Mouse (Mus musculus) intestine, postnatal 0 days (tissue): ENCODE measurements around the gene Hdac9. TPM values are rescaled to one million over a fixed set of nuclear protein-coding genes. Genes with fewer than 3 reads are reported as not detected.
A peak's percentile ranks its signal among the peaks of the same experiment; 100 is the strongest.

Experiments used
- ATAC-seq: fragments of 200-750 bp; cut with Nextera tagmentation; 2 replicates; pipeline ENCODE4 v1.8.0; 2017; ENCODE audit warnings: mild to moderate bottlenecking, moderate TSS enrichment, moderate library complexity
- H3K27ac ChIP-seq: fragments of 300-500 bp; sonication (generic); 2 replicates; pipeline ENCODE4 v1.5.1; 2014; ENCODE audit warnings: mild to moderate bottlenecking, low read depth, low read length, moderate library complexity
- H3K27me3 ChIP-seq: fragments of 300-500 bp; sonication (generic); replicated peaks from 2 replicates; pipeline ENCODE4 v1.6.1; 2014; ENCODE audit warnings: low read length, mixed read lengths; ENCODE audit not compliant: control insufficient read depth, insufficient read depth
- H3K36me3 ChIP-seq: fragments of 300-500 bp; sonication (generic); 2 replicates; pipeline ENCODE4 v1.6.1; 2014; ENCODE audit warnings: mild to moderate bottlenecking, moderate library complexity; ENCODE audit not compliant: control insufficient read depth, insufficient read depth
- H3K4me1 ChIP-seq: fragments of 300-500 bp; sonication (generic); replicated peaks from 2 replicates; pipeline ENCODE4 v1.6.1; 2014; ENCODE audit warnings: antibody characterized with exemption, low read length, mixed read lengths; ENCODE audit not compliant: control insufficient read depth, insufficient read depth
- H3K4me2 ChIP-seq: fragments of 300-500 bp; sonication (generic); replicated peaks from 2 replicates; pipeline ENCODE4 v1.6.1; 2014; ENCODE audit warnings: low read depth, mild to moderate bottlenecking, moderate library complexity
- H3K4me3 ChIP-seq: fragments of 300-500 bp; sonication (generic); 2 replicates; pipeline ENCODE4 v1.5.1; 2014; ENCODE audit warnings: low read depth, low read length
- H3K9ac ChIP-seq: fragments of 300-500 bp; sonication (generic); 2 replicates; pipeline ENCODE4 v1.6.1; 2014; ENCODE audit warnings: mild to moderate bottlenecking, low read depth, low read length
- H3K9me3 ChIP-seq: fragments of 300-500 bp; sonication (generic); 2 replicates; pipeline ENCODE4 v1.6.1; 2016; ENCODE audit warnings: mixed run types; ENCODE audit not compliant: control insufficient read depth
- CTCF ChIP-seq: sonication (generic); IDR thresholded peaks from 2 replicates; pipeline ENCODE4 v1.5.1; 2016; ENCODE audit warnings: low read depth, mild to moderate bottlenecking, control low read depth, antibody characterized with exemption, moderate library complexity
- WGBS: fragments of 180-500 bp; shearing (Covaris S2); extraction: QIAGEN DNeasy Blood & Tissue Kit; methylation state at CpG from one replicate; pipeline ENCODE4 v1.1.7; 2014; 5-methylcytosine and 5-hydroxymethylcytosine counted together
- polyA plus RNA-seq: library from polyadenylated mRNA; unstranded; fragments of >200 nt; fragmentation: Nextera tagmentation; extraction: Ambion mirVana; gene quantifications from 2 replicates; pipeline ENCODE4 v1.2.1, GENCODE M21; 2015

Hdac9 gene
- polyA plus RNA-seq, 1 experiment from 2014 or later, result 1.4 TPM

GRCm38 (mm10) chr12:34440930-34441329, 476.0 kb downstream of the Hdac9 start:
- Histone ChIP-seq H3K4me3 (no peak overlapping the region), H3K9ac (no peak overlapping the region), H3K27me3 (no peaks in the 10 kb centered on the region), H3K4me2 (no peak overlapping the region), H3K27ac (no peak overlapping the region), H3K36me3 (no peaks in the 10 kb centered on the region), H3K4me1 (no peaks in the 10 kb centered on the region), H3K9me3 (no peaks in the 10 kb centered on the region)
- WGBS, result 38% methylated on average over 8 of the region's 8 CpGs
- TF ChIP-seq CTCF, result no peak
- ATAC-seq, result no peak

DNA sequence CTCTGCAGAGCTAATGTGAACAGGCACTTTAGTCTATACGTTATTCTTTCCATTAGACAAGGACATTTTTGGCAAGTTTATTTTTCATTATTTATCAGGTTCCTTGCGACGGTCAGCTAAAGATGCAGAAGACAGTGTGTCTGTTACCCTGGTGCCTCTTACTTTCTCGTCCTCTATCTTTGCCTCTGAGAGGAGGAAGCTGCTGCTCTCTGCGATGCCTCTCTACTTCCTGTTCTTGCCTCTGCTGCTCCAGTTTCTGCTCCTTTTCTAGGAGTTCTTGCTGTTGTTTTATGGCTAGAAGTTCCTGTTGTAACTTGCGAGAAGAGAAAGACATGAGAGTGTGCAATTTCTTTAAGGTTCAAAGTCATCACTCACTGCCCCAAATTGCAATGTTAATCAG, 484.0 kb downstream of the Hdac9 start:
- TF ChIP-seq CTCF, result no peak
- H3K4me1 ChIP-seq, result no peaks in the 10 kb centered on the region
- no peak overlapping the region; the same call in 1 of the 2 replicates for H3K4me2 ChIP-seq
- WGBS, result 53% methylated on average over 6 of the region's 6 CpGs
- H3K27me3 ChIP-seq, result no peaks in the 10 kb centered on the region
- no peak overlapping the region for H3K9ac ChIP-seq
- ATAC-seq, result no peak
- no peak overlapping the region for H3K4me3 ChIP-seq
- no peaks in the 10 kb centered on the region for H3K36me3 ChIP-seq
- H3K27ac ChIP-seq, result no peak overlapping the region
- H3K9me3 ChIP-seq, result no peaks in the 10 kb centered on the region

- Histone ChIP-seq H3K27ac (no peak overlapping the region), H3K4me2 (no peak overlapping the region; the same call in 1 of the 2 replicates), H3K4me3 (no peak overlapping the region), H3K9ac (no peak overlapping the region), H3K36me3 (no peaks in the 10 kb centered on the region), H3K4me1 (no peaks in the 10 kb centered on the region), H3K9me3 (no peaks in the 10 kb centered on the region), H3K27me3 (no peaks in the 10 kb centered on the region)
- 38% methylated on average over 5 of the region's 5 CpGs for WGBS
- peak; percentile 84 for TF ChIP-seq CTCF
- ATAC-seq, result no peak
These were observed 484.4 kb downstream of the Hdac9 start for GRCm38 (mm10) chr12:34432461-34432860.

DNA sequence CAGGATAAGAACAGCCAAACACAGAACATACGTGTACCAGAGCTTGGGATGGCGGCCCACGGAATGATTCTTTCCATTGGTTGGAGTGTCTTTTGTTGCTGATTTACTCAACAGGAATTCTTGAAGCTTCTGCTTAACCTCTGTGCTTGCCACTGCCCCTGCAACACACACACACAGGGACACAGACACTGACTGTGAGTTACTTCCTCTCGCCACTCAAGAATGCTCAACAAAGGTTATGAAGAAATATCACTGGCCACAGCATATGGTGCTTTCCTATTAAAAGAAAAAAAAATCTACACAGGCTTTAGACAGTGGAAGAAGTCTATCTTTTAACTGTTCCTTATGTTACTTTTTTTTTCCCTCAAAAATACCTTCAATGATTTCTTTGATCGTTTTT, 485.1 kb downstream of the Hdac9 start:
- H3K4me3 ChIP-seq, result no peak overlapping the region
- WGBS, result 80% methylated on average over 5 of the region's 5 CpGs
- no peaks in the 10 kb centered on the region for H3K9me3 ChIP-seq
- no peaks in the 10 kb centered on the region for H3K36me3 ChIP-seq
- no peak for ATAC-seq
- TF ChIP-seq CTCF, result no peak
- H3K4me2 ChIP-seq, result no peak overlapping the region
- no peaks in the 10 kb centered on the region for H3K4me1 ChIP-seq
- no peak overlapping the region for H3K9ac ChIP-seq
- H3K27ac ChIP-seq, result no peak overlapping the region
- no peaks in the 10 kb centered on the region for H3K27me3 ChIP-seq

DNA sequence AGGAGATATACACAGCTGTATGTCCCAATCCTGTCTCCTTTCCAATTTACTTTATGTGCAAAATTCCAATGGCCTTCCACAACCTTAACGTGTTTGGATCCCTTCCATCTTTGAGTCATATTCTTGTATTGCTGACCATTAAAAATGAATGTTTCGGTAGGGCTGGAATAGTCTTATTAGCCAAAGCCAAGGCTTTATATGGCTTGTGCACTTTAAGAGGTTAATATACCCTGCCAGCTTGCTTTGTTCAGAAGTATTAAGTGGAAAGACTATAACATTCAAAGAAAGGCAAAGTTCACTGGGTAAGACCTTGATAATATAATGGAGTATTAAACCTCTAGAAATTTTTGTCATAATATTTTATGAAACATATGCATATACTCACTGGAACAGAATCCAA, 491.4 kb downstream of the Hdac9 start:
- H3K4me2 ChIP-seq, result no peak overlapping the region
- no peaks in the 10 kb centered on the region for H3K36me3 ChIP-seq
- no peaks in the 10 kb centered on the region for H3K9me3 ChIP-seq
- no peak overlapping the region for H3K27ac ChIP-seq
- H3K27me3 ChIP-seq, result no peaks in the 10 kb centered on the region
- no peak overlapping the region for H3K9ac ChIP-seq
- ATAC-seq, result no peak
- WGBS, result 77% methylated on average over 2 of the region's 2 CpGs
- no peak overlapping the region for H3K4me3 ChIP-seq
- no peaks in the 10 kb centered on the region for H3K4me1 ChIP-seq
- TF ChIP-seq CTCF, result no peak

- no peak for TF ChIP-seq CTCF
- Histone ChIP-seq H3K27ac (no peak overlapping the region), H3K4me2 (no peak overlapping the region), H3K9ac (no peak overlapping the region), H3K4me3 (no peak overlapping the region), H3K27me3 (no peaks in the 10 kb centered on the region), H3K36me3 (no peaks in the 10 kb centered on the region), H3K9me3 (no peaks in the 10 kb centered on the region), H3K4me1 (no peaks in the 10 kb centered on the region)
- no peak for ATAC-seq
- 76% methylated on average over 3 of the region's 3 CpGs for WGBS
These were observed 508.8 kb downstream of the Hdac9 start for GRCm38 (mm10) chr12:34408139-34408538.

GRCm38 (mm10) chr12:34407143-34407542, 509.8 kb downstream of the Hdac9 start:
- Histone ChIP-seq H3K27me3 (no peaks in the 10 kb centered on the region), H3K4me1 (no peaks in the 10 kb centered on the region), H3K36me3 (no peaks in the 10 kb centered on the region), H3K9me3 (no peaks in the 10 kb centered on the region), H3K9ac (no peak overlapping the region), H3K4me3 (no peak overlapping the region), H3K27ac (no peak overlapping the region), H3K4me2 (no peak overlapping the region)
- no peak for ATAC-seq
- TF ChIP-seq CTCF, result no peak
- 73% methylated on average over 3 of the region's 3 CpGs for WGBS
